Mouse (Mus musculus): Measurements from ENCODE around the gene B3galt6. TPM values are rescaled to one million over a fixed set of nuclear protein-coding genes. Genes with fewer than 3 reads are reported as not detected.

Gene B3galt6
- polyA plus RNA-seq, 1 experiment from 2014 or later: 30.4 TPM

- Histone ChIP-seq H3K36me3 (ENCODE audit: control insufficient read depth, insufficient read depth) (no peaks in the 10 kb centered on the region), H3K9ac (replicated peaks; ENCODE audit: low read depth, low read length) (no peak within 1 kb of the TSS), H3K27me3 (replicated peaks; ENCODE audit: control insufficient read depth, insufficient read depth, low read length) (no peaks in the 10 kb centered on the region), H3K4me3 (replicated peaks; ENCODE audit: low read length) (no peak within 1 kb of the TSS), H3K27ac (ENCODE audit: low read length) (no peak within 1 kb of the TSS), H3K4me1 (replicated peaks; ENCODE audit: control insufficient read depth, insufficient read depth, low read length) (peaks cover 8% of the 10 kb centered on the region), H3K4me2 (ENCODE audit: low read length) (no peak within 1 kb of the TSS), H3K9me3 (ENCODE audit: control insufficient read depth, low read length) (no peaks in the 10 kb centered on the region)
- WGBS: 62% methylated on average over 4 of the region's 4 CpGs
- ATAC-seq: no peak
These were observed 33.6 kb upstream of the B3galt6 start, which contains the start of gene Tnfrsf18 for GRCm38 (mm10) chr4:156026013-156026412. Gene Tnfrsf18 (plus strand): TSS chr4:156026164.

GRCm38 (mm10) chr4:156024184-156024583, 31.7 kb upstream of the B3galt6 start:
- H3K4me1 ChIP-seq (replicated peaks; ENCODE audit: control insufficient read depth, insufficient read depth, low read length): no peaks in the 10 kb centered on the region
- H3K4me2 ChIP-seq (ENCODE audit: low read length): no peak overlapping the region
- H3K27me3 ChIP-seq (replicated peaks; ENCODE audit: control insufficient read depth, insufficient read depth, low read length): no peaks in the 10 kb centered on the region
- H3K4me3 ChIP-seq (replicated peaks; ENCODE audit: low read length): no peak overlapping the region
- no peaks in the 10 kb centered on the region for H3K9me3 ChIP-seq (ENCODE audit: control insufficient read depth, low read length)
- 97% methylated on average over 7 of the region's 7 CpGs for whole genome bisulfite sequencing
- no peak for ATAC-seq
- H3K9ac ChIP-seq (replicated peaks; ENCODE audit: low read depth, low read length): no peak overlapping the region
- H3K27ac ChIP-seq (ENCODE audit: low read length): no peak overlapping the region
- H3K36me3 ChIP-seq (ENCODE audit: control insufficient read depth, insufficient read depth): no peaks in the 10 kb centered on the region

- WGBS: 84% methylated on average over 9 of the region's 9 CpGs
- Histone ChIP-seq H3K9ac (replicated peaks; ENCODE audit: low read depth, low read length) (no peak overlapping the region), H3K4me3 (replicated peaks; ENCODE audit: low read length) (no peak overlapping the region), H3K4me1 (replicated peaks; ENCODE audit: control insufficient read depth, insufficient read depth, low read length) (no peaks in the 10 kb centered on the region), H3K27me3 (replicated peaks; ENCODE audit: control insufficient read depth, insufficient read depth, low read length) (no peaks in the 10 kb centered on the region), H3K4me2 (ENCODE audit: low read length) (no peak overlapping the region), H3K9me3 (ENCODE audit: control insufficient read depth, low read length) (no peaks in the 10 kb centered on the region), H3K36me3 (ENCODE audit: control insufficient read depth, insufficient read depth) (no peaks in the 10 kb centered on the region), H3K27ac (ENCODE audit: low read length) (no peak overlapping the region)
- no peak for ATAC-seq
These were observed 31.1 kb upstream of the B3galt6 start for GRCm38 (mm10) chr4:156023520-156023919.

DNA sequence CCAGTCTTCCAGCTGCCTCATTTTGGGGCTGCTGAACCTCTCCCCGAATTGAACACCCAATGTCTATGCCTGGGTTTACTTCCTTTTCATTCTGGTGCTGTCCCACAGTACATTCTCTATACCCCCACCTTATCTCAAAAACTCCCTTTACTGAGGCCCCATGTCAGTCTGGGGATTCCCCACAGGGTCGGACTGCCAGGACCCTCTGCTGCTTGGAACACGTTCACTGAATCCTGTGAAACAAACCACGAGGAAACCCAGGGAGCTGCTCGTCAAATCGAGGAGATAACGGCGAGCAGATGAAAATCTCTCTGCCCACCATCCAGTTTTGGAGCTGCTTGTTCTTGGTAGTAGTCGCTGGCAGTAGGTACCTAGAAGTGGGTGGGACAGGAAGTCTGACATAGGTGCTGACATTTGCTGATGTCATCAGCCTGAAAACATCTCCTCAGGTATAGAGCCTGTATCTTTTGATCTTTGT, 29.5 kb upstream of the B3galt6 start:
- no peak overlapping the region for H3K9ac ChIP-seq (replicated peaks; ENCODE audit: low read depth, low read length)
- H3K27me3 ChIP-seq (replicated peaks; ENCODE audit: control insufficient read depth, insufficient read depth, low read length): no peaks in the 10 kb centered on the region
- H3K27ac ChIP-seq (ENCODE audit: low read length): no peak overlapping the region
- no peak for ATAC-seq
- H3K4me1 ChIP-seq (replicated peaks; ENCODE audit: control insufficient read depth, insufficient read depth, low read length): no peaks in the 10 kb centered on the region
- H3K36me3 ChIP-seq (ENCODE audit: control insufficient read depth, insufficient read depth): no peaks in the 10 kb centered on the region
- H3K4me2 ChIP-seq (ENCODE audit: low read length): no peak overlapping the region
- WGBS: 85% methylated on average over 9 of the region's 9 CpGs
- H3K4me3 ChIP-seq (replicated peaks; ENCODE audit: low read length): no peak overlapping the region
- H3K9me3 ChIP-seq (ENCODE audit: control insufficient read depth, low read length): no peaks in the 10 kb centered on the region

DNA sequence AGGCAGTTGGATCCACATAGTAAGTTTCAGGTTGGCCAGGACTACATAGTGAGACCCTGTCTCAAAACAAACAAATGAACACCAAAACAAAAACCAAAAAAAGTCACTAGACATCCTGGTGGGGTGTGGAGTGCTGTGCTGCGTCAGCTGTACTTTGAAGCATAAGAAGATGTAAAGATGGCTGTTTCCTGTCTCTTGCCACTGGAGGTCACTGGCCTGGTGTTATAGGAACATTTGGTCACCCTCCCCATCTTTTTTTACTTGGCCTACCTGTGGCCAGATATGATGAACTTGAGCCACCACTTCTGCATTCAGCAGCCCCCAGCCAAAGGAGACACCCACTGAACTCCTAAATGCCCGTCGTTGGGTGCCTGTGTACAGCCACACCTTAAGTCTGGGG, 28.9 kb upstream of the B3galt6 start:
- no peak overlapping the region for H3K4me3 ChIP-seq (replicated peaks; ENCODE audit: low read length)
- no peak overlapping the region for H3K9ac ChIP-seq (replicated peaks; ENCODE audit: low read depth, low read length)
- H3K9me3 ChIP-seq (ENCODE audit: control insufficient read depth, low read length): no peaks in the 10 kb centered on the region
- H3K36me3 ChIP-seq (ENCODE audit: control insufficient read depth, insufficient read depth): no peaks in the 10 kb centered on the region
- no peak overlapping the region for H3K27ac ChIP-seq (ENCODE audit: low read length)
- H3K27me3 ChIP-seq (replicated peaks; ENCODE audit: control insufficient read depth, insufficient read depth, low read length): no peaks in the 10 kb centered on the region
- H3K4me1 ChIP-seq (replicated peaks; ENCODE audit: control insufficient read depth, insufficient read depth, low read length): no peaks in the 10 kb centered on the region
- WGBS: 89% methylated on average over 3 of the region's 3 CpGs
- H3K4me2 ChIP-seq (ENCODE audit: low read length): no peak overlapping the region
- ATAC-seq: no peak

DNA sequence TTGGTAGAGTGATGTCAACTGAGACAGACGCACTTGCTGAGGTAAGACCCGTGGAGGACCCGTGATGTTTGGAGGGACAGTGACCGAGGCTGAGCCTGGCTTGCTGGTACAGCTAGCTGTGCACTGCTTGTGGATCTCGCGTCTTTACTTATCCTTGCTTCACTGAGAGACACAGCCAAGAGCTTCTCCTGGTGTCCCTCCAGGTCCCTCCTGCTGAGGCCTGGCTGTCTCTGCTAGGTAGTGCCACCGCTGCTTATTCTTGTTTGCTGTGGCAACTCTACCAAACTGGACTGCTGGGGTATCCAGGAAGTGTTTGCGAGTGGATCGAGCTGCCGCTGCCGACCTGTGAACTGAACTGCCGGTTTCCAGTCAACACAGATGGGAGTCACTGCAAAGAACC, 27.3 kb upstream of the B3galt6 start:
- no peak overlapping the region for H3K4me2 ChIP-seq (ENCODE audit: low read length)
- H3K9me3 ChIP-seq (ENCODE audit: control insufficient read depth, low read length): no peaks in the 10 kb centered on the region
- H3K4me3 ChIP-seq (replicated peaks; ENCODE audit: low read length): no peak overlapping the region
- 91% methylated on average over 12 of the region's 12 CpGs for WGBS
- ATAC-seq: no peak
- H3K27ac ChIP-seq (ENCODE audit: low read length): no peak overlapping the region
- H3K9ac ChIP-seq (replicated peaks; ENCODE audit: low read depth, low read length): no peak overlapping the region
- H3K4me1 ChIP-seq (replicated peaks; ENCODE audit: control insufficient read depth, insufficient read depth, low read length): no peaks in the 10 kb centered on the region
- no peaks in the 10 kb centered on the region for H3K27me3 ChIP-seq (replicated peaks; ENCODE audit: control insufficient read depth, insufficient read depth, low read length)
- H3K36me3 ChIP-seq (ENCODE audit: control insufficient read depth, insufficient read depth): no peaks in the 10 kb centered on the region

DNA sequence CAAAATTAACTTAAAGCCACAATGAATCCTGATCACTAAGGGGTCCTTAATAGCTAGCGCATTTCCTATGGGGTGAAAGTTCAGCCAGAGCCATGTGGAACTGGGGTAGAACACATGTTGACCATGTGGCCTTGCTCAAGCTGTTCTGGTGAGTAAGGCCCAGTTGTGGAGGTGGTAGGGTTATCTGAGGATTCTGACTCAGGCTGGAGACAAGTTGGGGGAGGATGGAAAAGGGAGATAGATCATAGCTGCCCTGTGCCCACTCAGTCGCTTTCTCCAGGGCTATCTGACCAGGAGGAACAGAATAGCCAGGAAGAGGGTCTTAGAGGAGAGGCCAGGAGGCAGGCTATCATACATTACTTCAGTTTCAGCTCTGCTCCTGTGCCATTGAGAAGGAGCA, 22.0 kb upstream of the B3galt6 start:
- WGBS: 85% methylated on average over 2 of the region's 2 CpGs
- no peak for ATAC-seq

DNA sequence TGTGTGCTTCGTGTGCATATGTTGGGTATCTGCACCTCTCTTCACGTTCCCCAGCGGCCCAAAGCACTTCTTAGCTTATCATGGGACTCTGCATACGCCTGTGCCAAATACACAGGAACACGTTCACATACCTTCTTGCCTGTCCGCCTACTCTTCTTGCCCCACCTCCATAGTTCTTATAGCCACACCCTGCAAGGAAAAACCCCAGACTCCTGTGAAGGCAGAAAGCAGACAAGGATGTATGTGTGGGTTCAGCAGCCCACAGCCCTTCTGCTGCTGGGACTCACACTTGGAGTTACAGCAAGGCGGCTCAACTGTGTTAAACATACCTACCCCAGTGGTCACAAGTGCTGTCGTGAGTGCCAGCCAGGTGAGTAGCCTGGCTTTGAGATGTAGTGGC, 21.2 kb upstream of the B3galt6 start, which contains the start of gene Tnfrsf4:
Gene Tnfrsf4, plus strand, starts transcription at position 207 of the 400 bp plus-strand sequence.
- H3K27ac ChIP-seq (ENCODE audit: low read length): no peak within 1 kb of the TSS
- WGBS: 86% methylated on average over 8 of the region's 8 CpGs
- no peak within 1 kb of the TSS for H3K4me2 ChIP-seq (ENCODE audit: low read length)
- H3K27me3 ChIP-seq (replicated peaks; ENCODE audit: control insufficient read depth, insufficient read depth, low read length): no peaks in the 10 kb centered on the region
- H3K9ac ChIP-seq (replicated peaks; ENCODE audit: low read depth, low read length): no peak within 1 kb of the TSS
- H3K4me1 ChIP-seq (replicated peaks; ENCODE audit: control insufficient read depth, insufficient read depth, low read length): no peaks in the 10 kb centered on the region
- ATAC-seq: no peak
- no peak within 1 kb of the TSS for H3K4me3 ChIP-seq (replicated peaks; ENCODE audit: low read length)
- H3K9me3 ChIP-seq (ENCODE audit: control insufficient read depth, low read length): no peaks in the 10 kb centered on the region
- H3K36me3 ChIP-seq (ENCODE audit: control insufficient read depth, insufficient read depth): peaks cover 23% of the 10 kb centered on the region

More for the DNA sequence above, 22.0 kb upstream of the B3galt6 start:
- H3K9me3 ChIP-seq (ENCODE audit: control insufficient read depth, low read length): no peaks in the 10 kb centered on the region
- H3K36me3 ChIP-seq (ENCODE audit: control insufficient read depth, insufficient read depth): peaks cover 15% of the 10 kb centered on the region
- no peaks in the 10 kb centered on the region for H3K4me1 ChIP-seq (replicated peaks; ENCODE audit: control insufficient read depth, insufficient read depth, low read length)
- no peak overlapping the region for H3K4me3 ChIP-seq (replicated peaks; ENCODE audit: low read length)
- H3K27ac ChIP-seq (ENCODE audit: low read length): no peak overlapping the region
- H3K27me3 ChIP-seq (replicated peaks; ENCODE audit: control insufficient read depth, insufficient read depth, low read length): no peaks in the 10 kb centered on the region
- no peak overlapping the region for H3K4me2 ChIP-seq (ENCODE audit: low read length)
- H3K9ac ChIP-seq (replicated peaks; ENCODE audit: low read depth, low read length): no peak overlapping the region

DNA sequence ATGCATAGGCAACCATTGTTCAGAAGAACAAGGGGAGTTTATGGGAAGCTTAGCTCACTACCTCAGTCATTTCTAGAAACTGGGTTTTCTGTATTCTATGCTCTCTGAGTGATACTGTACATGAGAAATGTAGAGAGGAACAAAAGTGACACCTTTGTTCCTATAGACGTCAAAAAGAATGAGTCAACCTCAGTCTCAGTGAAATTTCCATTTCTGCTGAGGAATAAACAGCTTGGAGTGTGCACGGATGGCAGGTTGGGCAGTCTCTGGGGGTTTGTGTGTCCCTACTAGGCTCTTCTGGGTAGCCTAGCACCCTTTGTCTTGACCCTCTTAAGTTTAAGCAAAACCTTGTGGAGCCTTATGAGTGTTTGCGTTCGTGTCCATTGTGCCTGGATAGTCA, 15.9 kb upstream of the B3galt6 start:
- Histone ChIP-seq H3K9ac (replicated peaks; ENCODE audit: low read depth, low read length) (no peak overlapping the region), H3K27ac (ENCODE audit: low read length) (no peak overlapping the region), H3K4me2 (ENCODE audit: low read length) (no peak overlapping the region), H3K4me3 (replicated peaks; ENCODE audit: low read length) (no peak overlapping the region), H3K36me3 (ENCODE audit: control insufficient read depth, insufficient read depth) (peaks cover 52% of the 10 kb centered on the region), H3K27me3 (replicated peaks; ENCODE audit: control insufficient read depth, insufficient read depth, low read length) (no peaks in the 10 kb centered on the region), H3K9me3 (ENCODE audit: control insufficient read depth, low read length) (no peaks in the 10 kb centered on the region), H3K4me1 (replicated peaks; ENCODE audit: control insufficient read depth, insufficient read depth, low read length) (no peaks in the 10 kb centered on the region)
- ATAC-seq: no peak
- WGBS: 95% methylated on average over 4 of the region's 4 CpGs

GRCm38 (mm10) chr4:156004109-156004508, 11.7 kb upstream of the B3galt6 start:
- H3K4me2 ChIP-seq (ENCODE audit: low read length): no peak overlapping the region
- peaks cover 60% of the 10 kb centered on the region for H3K36me3 ChIP-seq (ENCODE audit: control insufficient read depth, insufficient read depth)
- no peak overlapping the region for H3K27ac ChIP-seq (ENCODE audit: low read length)
- WGBS: 95% methylated on average over 3 of the region's 3 CpGs
- H3K9me3 ChIP-seq (ENCODE audit: control insufficient read depth, low read length): no peaks in the 10 kb centered on the region
- H3K4me1 ChIP-seq (replicated peaks; ENCODE audit: control insufficient read depth, insufficient read depth, low read length): no peaks in the 10 kb centered on the region
- H3K27me3 ChIP-seq (replicated peaks; ENCODE audit: control insufficient read depth, insufficient read depth, low read length): no peaks in the 10 kb centered on the region
- no peak overlapping the region for H3K9ac ChIP-seq (replicated peaks; ENCODE audit: low read depth, low read length)
- ATAC-seq: no peak
- no peak overlapping the region for H3K4me3 ChIP-seq (replicated peaks; ENCODE audit: low read length)

Measured in forebrain, embryonic 16.5 days (tissue).